Mouse (Mus musculus): Measurements from ENCODE around the gene Eif4e3.

DNA sequence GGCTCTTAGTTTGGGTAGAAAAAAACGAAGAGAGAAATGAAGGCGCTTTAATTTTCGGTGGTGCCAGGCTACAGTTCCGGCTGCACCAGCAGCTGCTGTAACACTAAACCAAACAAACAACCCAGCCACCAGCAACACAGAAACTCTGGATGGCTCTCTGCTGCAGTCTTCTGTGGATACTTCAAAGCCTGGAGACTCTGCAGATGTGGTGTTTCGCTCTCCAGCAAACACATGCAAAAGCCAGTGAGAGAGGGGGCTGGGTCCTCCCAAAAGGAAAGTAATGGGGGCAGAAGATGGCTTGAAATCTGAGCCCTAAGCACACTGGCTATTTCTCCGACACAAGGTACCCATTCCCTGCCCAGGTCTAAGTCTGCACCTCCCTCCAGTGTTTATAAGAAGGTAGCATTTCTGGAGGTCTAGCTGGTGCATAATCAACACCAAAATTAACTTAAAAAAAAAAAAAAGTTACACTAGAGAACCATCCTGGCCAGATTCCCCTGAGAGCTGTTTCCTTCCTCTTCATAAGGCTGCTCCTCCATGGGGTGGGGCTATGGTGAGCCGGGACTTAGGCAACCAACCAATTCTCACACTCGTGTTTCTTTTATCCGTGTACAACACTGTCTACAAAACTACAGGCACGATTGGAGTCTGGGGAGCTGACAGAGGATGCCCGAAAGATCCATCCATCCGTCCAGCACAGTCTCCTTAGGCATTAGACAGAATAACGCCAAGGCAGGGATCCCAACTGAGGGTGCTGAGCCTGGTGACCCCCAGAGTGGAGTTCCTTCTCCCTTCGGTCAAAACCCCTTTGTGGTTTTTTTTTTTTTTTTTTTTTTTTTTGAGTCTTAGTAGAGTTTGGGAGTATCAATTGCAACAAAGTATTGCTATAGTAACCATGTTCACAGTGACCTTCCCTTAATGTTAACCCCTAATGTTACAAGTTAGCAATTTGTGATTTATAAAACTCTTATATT, 55.8 kb downstream of the Eif4e3 start:
- TF ChIP-seq CTCF (IDR thresholded peaks at IDR 0.05; ENCODE audit: control insufficient read depth, insufficient read depth, insufficient replicate concordance, low read depth, low read length) (no peak), POLR2A (IDR thresholded peaks at IDR 0.05; ENCODE audit: control insufficient read depth, low read depth, low read length) (no peak)

Measured in testis, adult 2 months (tissue).